Mouse (Mus musculus) v-Abl transformed pro-B cells (cell line): ENCODE measurements around the gene Cenpm.

Source experiments
- in situ Hi-C, 2 experiments: fragments of 400-800 bp; cut with MboI; formaldehyde crosslinking; loops; one replicate each; pipeline ENCODE4 v1.15.1; 2025; ENCODE audit not compliant: unreplicated experiment in 2 of 2

Gene Cenpm

GRCm38 (mm10) chr15:82218778-82219666 lies 25.5 kb downstream of the Cenpm start:
- in situ Hi-C loops: no loop called here

- in situ Hi-C loops: no loop called here
These were observed 26.6 kb downstream of the Cenpm start for GRCm38 (mm10) chr15:82217980-82218379.

- in situ Hi-C loops: no loop called here
These were observed 27.5 kb downstream of the Cenpm start for GRCm38 (mm10) chr15:82217039-82217438.

- in situ Hi-C loops: no loop called here
These were observed 28.3 kb downstream of the Cenpm start for GRCm38 (mm10) chr15:82216142-82216827.

DNA sequence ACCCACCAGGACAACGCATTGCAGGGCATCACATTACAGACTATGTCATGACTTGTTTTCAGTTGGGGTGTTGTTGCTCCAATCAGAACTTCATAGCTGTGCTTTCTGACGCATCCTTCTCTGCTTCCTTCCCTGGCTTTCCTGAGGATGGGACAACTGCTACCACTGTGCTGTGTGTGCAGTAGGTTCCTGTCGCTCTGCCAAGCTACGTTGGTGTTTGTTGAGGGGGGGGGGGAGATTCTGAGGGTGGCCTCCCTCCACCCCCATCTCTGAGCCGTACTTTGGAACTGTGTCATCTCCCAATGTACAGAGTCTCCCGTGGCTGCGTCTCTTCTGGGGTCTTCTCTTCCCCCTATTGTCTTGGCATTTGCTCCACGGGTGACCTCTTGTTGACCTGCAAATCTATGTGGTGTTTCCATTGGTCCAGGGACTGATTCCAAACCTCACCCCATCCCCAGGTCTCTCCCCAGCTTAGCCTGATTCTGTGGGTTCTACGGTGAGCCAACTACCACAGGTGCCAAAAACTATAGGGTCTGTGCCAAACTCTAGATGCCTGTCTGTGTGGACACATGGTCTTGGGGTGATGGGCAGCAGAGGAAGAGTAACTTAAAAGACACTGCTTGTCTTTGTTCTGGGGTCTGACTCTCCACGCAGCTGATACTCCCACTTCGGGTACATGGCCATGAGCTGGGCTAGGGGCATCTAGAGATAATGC lies 29.1 kb downstream of the Cenpm start:
- in situ Hi-C loops: no loop called here

GRCm38 (mm10) chr15:82213222-82213621 lies 31.3 kb downstream of the Cenpm start:
- in situ Hi-C loops: no loop called here

DNA sequence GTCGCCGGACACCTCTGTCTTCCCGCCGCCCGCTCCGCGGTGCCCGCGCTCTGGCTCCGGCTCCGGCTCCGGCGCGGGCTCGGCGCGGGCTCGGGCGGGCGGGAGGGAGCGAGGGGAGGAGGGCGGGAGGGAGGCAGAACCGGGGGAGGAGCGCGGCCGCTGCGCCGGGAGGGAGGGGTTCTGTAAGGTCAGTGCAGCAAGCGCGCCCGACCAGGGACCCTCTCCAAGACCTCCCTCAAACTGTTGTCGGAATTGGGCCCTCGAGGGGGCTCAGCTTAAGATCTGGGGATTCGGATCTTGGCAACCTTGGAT lies 31.8 kb downstream of the Cenpm start, which contains the start of gene Shisa8:
Gene Shisa8 (minus strand): TSS at position 64 of the 312 bp plus-strand sequence.
- in situ Hi-C loops: no loop called here

DNA sequence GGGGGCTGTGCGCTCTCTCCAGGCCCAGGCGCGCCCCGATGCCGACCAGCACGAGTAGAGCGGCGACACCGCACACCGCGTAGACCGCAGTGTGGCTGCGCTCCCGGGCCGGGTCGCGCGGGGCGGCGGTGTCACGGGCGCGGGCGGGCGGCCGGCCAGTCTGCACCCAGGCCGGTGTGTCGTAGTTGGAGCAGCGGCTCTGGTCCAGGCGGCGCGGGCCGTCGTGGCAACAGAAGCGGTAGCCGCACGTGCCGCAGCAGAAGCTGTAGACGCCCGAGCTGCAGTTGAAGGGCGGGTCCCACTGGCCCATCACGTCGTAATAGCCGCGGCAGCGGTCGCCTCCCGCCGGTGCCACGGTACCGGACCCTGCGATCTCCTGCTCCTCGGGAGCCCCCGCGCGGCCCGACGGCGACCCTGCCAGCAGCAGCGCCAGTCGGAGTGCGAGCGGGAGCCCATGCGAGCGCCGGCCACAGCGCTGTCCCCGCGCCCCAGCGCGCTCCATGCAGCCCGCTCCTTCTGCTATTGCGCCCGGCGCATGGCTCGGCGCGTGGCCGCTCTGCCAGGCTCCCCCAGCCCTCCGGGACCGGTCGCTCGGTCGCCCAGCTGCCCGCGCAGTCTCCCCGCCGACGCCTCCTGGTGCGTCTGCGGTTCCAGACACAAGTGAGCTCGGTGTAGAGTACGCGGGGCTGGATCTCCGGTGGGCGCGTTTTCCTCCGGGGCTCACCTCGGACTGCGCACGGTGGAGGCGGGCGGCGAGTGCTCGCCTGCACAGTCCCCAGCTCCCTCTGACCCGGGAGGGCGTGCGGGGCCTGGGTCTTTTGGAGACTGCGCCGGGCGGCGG lies 32.4 kb downstream of the Cenpm start:
- in situ Hi-C loops: no loop called here

GRCm38 (mm10) chr15:82211281-82211680 lies 33.3 kb downstream of the Cenpm start:
- in situ Hi-C loops: no loop called here

- in situ Hi-C loops: no loop called here
These were observed 33.7 kb downstream of the Cenpm start for GRCm38 (mm10) chr15:82210801-82211200.

- in situ Hi-C loops: no loop called here
These were observed 35.1 kb downstream of the Cenpm start for GRCm38 (mm10) chr15:82209295-82210050.

DNA sequence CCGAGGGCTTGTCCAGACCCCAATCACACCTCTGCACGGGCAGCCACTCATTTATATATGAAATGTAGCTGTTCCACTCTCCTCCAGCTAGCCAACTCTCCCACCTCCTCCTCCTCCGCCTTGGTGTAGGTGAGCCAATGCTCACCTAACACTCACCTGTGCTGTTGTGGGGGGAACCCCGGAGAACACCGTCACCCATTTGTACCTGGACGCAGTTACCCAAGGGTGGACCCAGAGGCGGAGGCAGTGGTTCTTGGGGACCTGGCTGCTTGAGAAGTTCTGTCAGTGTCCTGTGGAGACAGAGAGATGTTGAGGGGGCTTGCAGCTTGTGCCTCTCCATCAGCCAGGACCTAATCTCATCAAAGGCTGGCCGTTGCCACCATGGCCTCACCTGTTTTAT lies 36.2 kb downstream of the Cenpm start:
- in situ Hi-C loops: no loop called here

GRCm38 (mm10) chr15:82207504-82208219 lies 36.9 kb downstream of the Cenpm start:
- in situ Hi-C loops: no loop called here

DNA sequence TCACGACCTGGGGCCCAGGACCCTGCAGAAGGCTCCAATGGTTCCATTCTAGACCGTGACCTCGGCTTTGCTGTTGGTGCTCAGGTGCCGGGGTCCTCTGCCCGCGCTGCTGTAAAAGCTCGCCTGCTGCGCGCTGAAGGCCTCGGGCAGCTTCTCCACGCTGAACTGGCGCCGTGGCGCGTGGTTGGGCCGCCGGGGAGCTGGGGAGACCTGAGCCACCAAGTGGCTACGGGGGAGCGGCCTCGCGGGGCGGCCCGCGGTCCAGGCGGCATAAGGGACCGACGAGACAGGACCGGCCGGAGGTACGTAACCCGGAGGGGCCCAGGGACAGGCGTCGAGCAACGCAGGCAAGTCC lies 37.5 kb downstream of the Cenpm start:
- in situ Hi-C loops: no loop called here

DNA sequence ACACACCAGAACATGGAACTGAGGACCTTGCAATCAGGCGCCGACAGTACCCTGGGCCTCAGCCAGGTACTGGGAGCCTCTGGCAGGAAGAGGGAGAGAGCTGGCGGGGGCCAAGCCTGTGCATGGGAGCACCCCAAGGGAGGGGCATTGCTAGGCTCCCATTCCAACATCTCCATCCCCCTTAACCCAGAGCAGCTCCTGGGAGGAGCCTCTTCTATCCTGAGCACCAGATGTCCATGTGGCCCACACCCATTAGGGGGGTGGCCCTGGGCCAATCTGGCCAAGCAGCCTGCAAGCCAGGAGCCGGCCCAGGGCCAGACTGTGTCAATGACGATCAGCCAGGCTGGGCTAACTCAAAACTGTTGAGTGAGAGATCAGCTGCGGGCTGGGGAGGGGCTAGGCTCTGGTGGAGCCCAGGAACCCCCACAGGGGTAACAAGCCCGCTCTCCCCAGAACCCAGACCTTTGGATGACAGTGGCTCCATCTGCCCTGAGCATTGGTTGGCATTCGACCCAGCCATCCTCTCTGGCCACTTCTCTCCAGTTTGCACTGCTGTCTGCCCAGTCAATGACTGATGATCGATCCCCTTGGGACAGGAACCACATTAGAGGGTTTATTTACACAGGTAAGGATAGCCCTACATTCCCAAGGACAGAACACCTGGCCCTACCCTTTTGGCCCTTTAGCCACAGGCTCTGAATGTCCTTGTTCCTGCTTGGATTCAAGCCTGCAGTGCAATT lies 38.0 kb downstream of the Cenpm start:
- in situ Hi-C loops: no loop called here

- in situ Hi-C loops: no loop called here
These were observed 39.7 kb downstream of the Cenpm start for GRCm38 (mm10) chr15:82204680-82205371.

DNA sequence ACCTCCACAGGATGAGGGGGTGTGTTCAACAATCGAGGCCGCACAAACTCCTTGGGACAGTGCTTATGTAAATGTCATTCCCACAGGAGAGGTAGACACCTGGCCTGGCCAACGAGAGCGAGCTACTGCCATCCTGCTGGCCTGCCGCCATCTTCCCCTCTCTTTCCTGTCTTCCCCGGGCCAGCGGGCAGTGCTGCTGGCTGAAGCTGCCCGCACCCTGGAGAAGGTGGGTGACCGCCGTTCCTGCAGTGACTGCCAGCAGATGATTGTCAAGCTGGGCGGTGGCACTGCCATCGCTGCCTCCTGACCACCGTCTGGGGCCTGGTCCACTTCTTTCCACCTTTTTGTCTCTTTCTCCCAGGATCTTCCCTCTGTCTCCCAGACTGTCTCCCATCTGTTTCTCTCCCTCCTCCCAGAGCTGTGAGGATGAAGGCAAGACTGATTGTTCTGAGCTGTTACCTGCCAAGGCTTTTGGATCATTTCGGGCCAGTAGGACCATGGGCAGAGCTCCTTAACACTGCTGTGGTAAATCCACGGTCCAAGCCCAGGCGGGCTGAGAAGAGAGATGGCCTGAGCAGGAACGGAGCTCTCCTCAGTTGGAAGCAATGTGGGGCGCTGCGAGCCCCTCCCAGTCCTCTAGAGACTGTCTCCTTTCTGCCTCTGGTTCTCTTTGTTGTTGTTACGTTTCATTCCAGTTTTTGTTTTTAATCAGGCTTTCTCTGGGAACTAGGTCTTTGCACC lies 40.8 kb downstream of the Cenpm start:
- in situ Hi-C loops: no loop called here
